Mouse (Mus musculus) CH12.LX (cell line): Measurements from ENCODE around the gene Chd9.

Experiments used
- CTCF ChIP-seq, 2 experiments: IDR thresholded peaks in 1 of 2; conservative IDR thresholded peaks in 1 of 2; 2 replicates each; pipeline ENCODE4 v1.5.1; 2011 to 2012; ENCODE audit warnings: low read depth in 2 of 2, low read length in 2 of 2, improper control_type of control experiment in 1 of 2, inconsistent platforms in 1 of 2, mild to moderate bottlenecking in 1 of 2, moderate library complexity in 1 of 2
- EP300 ChIP-seq: IDR thresholded peaks from 2 replicates; pipeline ENCODE4 v1.6.1; 2011; ENCODE audit warnings: low read length, improper control_type of control experiment
- HCFC1 ChIP-seq: IDR thresholded peaks from 2 replicates; pipeline ENCODE4 v1.6.1; 2012; ENCODE audit warnings: low read depth, mild to moderate bottlenecking, inconsistent platforms, low read length, improper control_type of control experiment
- POLR2A ChIP-seq: IDR thresholded peaks from 2 replicates; pipeline ENCODE4 v1.6.1; 2011; ENCODE audit warnings: low read depth, mild to moderate bottlenecking, improper control_type of control experiment, low read length

DNA sequence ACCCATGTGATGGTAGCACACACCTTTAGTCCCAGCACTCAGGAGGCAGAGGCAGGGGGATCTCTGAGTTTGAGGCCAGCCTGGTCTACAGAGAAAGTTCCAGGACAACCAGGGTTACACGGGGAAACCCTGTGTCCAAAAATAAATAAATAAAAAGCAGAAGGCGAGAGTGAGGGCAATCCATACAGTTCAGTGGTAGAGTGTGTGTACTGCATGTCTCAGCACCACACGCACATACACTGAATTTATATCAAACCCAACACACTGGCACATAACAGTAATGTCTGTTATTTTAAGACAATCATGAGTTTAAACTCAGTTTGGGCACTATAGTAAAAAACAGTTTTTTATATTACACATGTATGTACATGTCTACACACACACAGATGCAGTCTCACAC lies 153.9 kb downstream of the Chd9 start:
- TF ChIP-seq HCFC1 (no peak), CTCF (conservative IDR thresholded peaks at IDR 0.05 in 1 of 2, IDR thresholded peaks at IDR 0.05 in 1 of 2; ENCODE audit: low read depth in 2 of 2, low read length in 2 of 2) (no peak), POLR2A (no peak), EP300 (no peak)
